Mouse (Mus musculus): ENCODE results near the gene 1810030O07Rik. TPM values are rescaled to one million over a fixed set of nuclear protein-coding genes. Genes with fewer than 3 reads are reported as not detected.
"Not testable (repeated sequence)": the region's sequence is repeated elsewhere in the genome, so short reads cannot be mapped to it uniquely, and the experiment has no call there.

1810030O07Rik gene
- polyA plus RNA-seq, 1 experiment = 23.4 TPM

GRCm38 (mm10) chrX:12645531-12646304, 27.8 kb downstream of the 1810030O07Rik start:
- Histone ChIP-seq H3K27me3 (ENCODE audit: control insufficient read depth, insufficient read depth, low read length) (no peaks in the 10 kb centered on the region), H3K4me1 (ENCODE audit: control insufficient read depth, insufficient read depth, low read length) (no peaks in the 10 kb centered on the region), H3K27ac (ENCODE audit: insufficient read depth, low read length) (no peak overlapping the region), H3K4me3 (replicated peaks; ENCODE audit: insufficient read depth, low read depth, low read length) (no peak overlapping the region)
- WGBS = 30% methylated on average over 12 of the region's 12 CpGs
- TF ChIP-seq CTCF (IDR thresholded peaks at IDR 0.05; ENCODE audit: borderline replicate concordance, insufficient read depth, low read depth, low read length) (peak; percentile 29; the same call in 1 of the 2 replicates), POLR2A (IDR thresholded peaks at IDR 0.05; ENCODE audit: borderline replicate concordance, insufficient read depth, low read length) (no peak)
- DNase-seq = peak; percentile 44 to 83

GRCm38 (mm10) chrX:12644976-12645375, 28.5 kb downstream of the 1810030O07Rik start:
- Histone ChIP-seq H3K4me3 (replicated peaks; ENCODE audit: insufficient read depth, low read depth, low read length) (no peak overlapping the region), H3K27me3 (ENCODE audit: control insufficient read depth, insufficient read depth, low read length) (no peaks in the 10 kb centered on the region), H3K27ac (ENCODE audit: insufficient read depth, low read length) (no peak overlapping the region), H3K4me1 (ENCODE audit: control insufficient read depth, insufficient read depth, low read length) (no peaks in the 10 kb centered on the region)
- WGBS = 34% methylated on average over 2 of the region's 2 CpGs
- TF ChIP-seq CTCF (IDR thresholded peaks at IDR 0.05; ENCODE audit: borderline replicate concordance, insufficient read depth, low read depth, low read length) (no peak), POLR2A (IDR thresholded peaks at IDR 0.05; ENCODE audit: borderline replicate concordance, insufficient read depth, low read length) (no peak)
- DNase-seq = peak in 1 of 2 experiments; percentile 8

GRCm38 (mm10) chrX:12625131-12625530, 48.3 kb downstream of the 1810030O07Rik start:
- Histone ChIP-seq H3K27ac (ENCODE audit: insufficient read depth, low read length) (no peak overlapping the region), H3K4me1 (ENCODE audit: control insufficient read depth, insufficient read depth, low read length) (no peaks in the 10 kb centered on the region), H3K4me3 (replicated peaks; ENCODE audit: insufficient read depth, low read depth, low read length) (no peak overlapping the region), H3K27me3 (ENCODE audit: control insufficient read depth, insufficient read depth, low read length) (no peaks in the 10 kb centered on the region)
- 81% methylated on average over 4 of the region's 4 CpGs for WGBS
- TF ChIP-seq POLR2A (IDR thresholded peaks at IDR 0.05; ENCODE audit: borderline replicate concordance, insufficient read depth, low read length) (no peak), CTCF (IDR thresholded peaks at IDR 0.05; ENCODE audit: borderline replicate concordance, insufficient read depth, low read depth, low read length) (no peak)
- DNase-seq = no peak

- not testable (repeated sequence) for DNase-seq; H3K4me1 ChIP-seq (ENCODE audit: control insufficient read depth, insufficient read depth, low read length); H3K27ac ChIP-seq (ENCODE audit: insufficient read depth, low read length); H3K27me3 ChIP-seq (ENCODE audit: control insufficient read depth, insufficient read depth, low read length); H3K4me3 ChIP-seq (replicated peaks; ENCODE audit: insufficient read depth, low read depth, low read length)
- WGBS = 81% methylated on average over 1 of the region's 1 CpGs
Measured at GRCm38 (mm10) chrX:12612360-12612759, 61.1 kb downstream of the 1810030O07Rik start.

- TF ChIP-seq CTCF (IDR thresholded peaks at IDR 0.05; ENCODE audit: borderline replicate concordance, insufficient read depth, low read depth, low read length) (no peak), POLR2A (IDR thresholded peaks at IDR 0.05; ENCODE audit: borderline replicate concordance, insufficient read depth, low read length) (no peak)
- Histone ChIP-seq H3K27me3 (ENCODE audit: control insufficient read depth, insufficient read depth, low read length) (no peaks in the 10 kb centered on the region), H3K4me1 (ENCODE audit: control insufficient read depth, insufficient read depth, low read length) (peaks cover 3% of the 10 kb centered on the region; the same call in 1 of the 2 replicates), H3K27ac (ENCODE audit: insufficient read depth, low read length) (no peak overlapping the region), H3K4me3 (replicated peaks; ENCODE audit: insufficient read depth, low read depth, low read length) (no peak overlapping the region)
- DNase-seq = no peak
- WGBS = 79% methylated on average over 2 of the region's 2 CpGs
Measured at GRCm38 (mm10) chrX:12611211-12611610, 62.3 kb downstream of the 1810030O07Rik start.

GRCm38 (mm10) chrX:12610541-12610940, 62.9 kb downstream of the 1810030O07Rik start:
- not testable (repeated sequence) for H3K27ac ChIP-seq (ENCODE audit: insufficient read depth, low read length); H3K27me3 ChIP-seq (ENCODE audit: control insufficient read depth, insufficient read depth, low read length); DNase-seq; H3K4me1 ChIP-seq (ENCODE audit: control insufficient read depth, insufficient read depth, low read length); H3K4me3 ChIP-seq (replicated peaks; ENCODE audit: insufficient read depth, low read depth, low read length)

Other genes starting within 250 kb of the 1810030O07Rik start
- gene Atp6ap2, start 85.9 kb downstream of the 1810030O07Rik start, polyA plus RNA-seq (2012; rRNA removed) = 149 and 151 TPM in 2 replicates
- gene Med14, start 88.4 kb upstream of the 1810030O07Rik start, polyA plus RNA-seq (2012; rRNA removed) = 31.4 and 35.1 TPM in 2 replicates